ENCODE assay signal across 14 mouse cellular contexts in the genomic region with DNA sequence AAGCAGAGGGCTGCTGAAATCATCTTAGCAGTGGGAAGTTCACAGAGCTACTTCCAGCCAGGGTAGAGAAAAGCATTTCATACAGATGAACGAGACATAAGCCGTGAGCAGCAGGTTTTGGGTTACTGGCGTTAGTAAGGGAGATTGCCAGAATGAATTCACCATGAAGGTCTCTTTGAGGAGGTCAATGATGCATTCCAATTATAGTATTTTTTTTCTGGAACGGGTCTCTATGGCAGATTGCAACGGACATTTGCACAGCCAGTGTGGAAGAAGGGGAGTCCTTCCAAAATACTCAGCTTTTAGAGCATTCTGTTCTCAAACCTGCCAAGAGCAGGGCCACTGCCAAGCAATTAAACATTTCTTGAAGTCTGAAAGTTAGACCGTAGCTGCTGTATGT.
DNase-seq lines count a peak whose midpoint lies in the region; TF ChIP-seq lines count a peak whose summit lies in the region.
"Had no signal": no experiment of that assay in that cellular context is flagged by ENCODE, and none has a peak within 500 bp of the region (broad histone marks: within the 10 kb centered on the region; RNA-seq: fewer than 3 reads in every experiment).

No protein-coding gene starts in this region.

- DNase-seq in left cerebral cortex, adult 18-20 months (ENCODE audit: low spot score in 2 of 2): peak; percentile 1 to 4
- DNase-seq in left cerebral cortex, adult 8-10 months (ENCODE audit: low spot score in 2 of 2): no peak
- DNase-seq in cerebellum, adult 8-10 months: peak; percentile 11
- peak; percentile 19 to 20 for DNase-seq in layer of hippocampus, adult 2 months (ENCODE audit: low spot score in 2 of 2)
- DNase-seq in right cerebral cortex, postnatal 14 days: peak; percentile 17
- DNase-seq in urinary bladder, postnatal 25 days (ENCODE audit: low spot score): no peak
- no peak for DNase-seq in thymus, adult 18-20 months
- DNase-seq in kidney, adult 18-20 months: no peak
- DNase-seq: adrenal gland, postnatal 14 days; heart, postnatal 10 days; kidney, adult 2 months had no signal

- TF ChIP-seq CTCF in layer of hippocampus, adult 2 months (conservative IDR thresholded peaks at IDR 0.05): no peak

- peak overlapping the region; percentile 70; the same call in 1 of the 2 replicates for H3K27ac ChIP-seq in layer of hippocampus, adult 2 months
- H3K27ac ChIP-seq: limb, embryonic 13.5 days; midbrain, embryonic 12.5 days; neural tube, embryonic 12.5 days had no signal

- no peak overlapping the region; the same call in 1 of the 2 replicates for H3K4me3 ChIP-seq in layer of hippocampus, adult 2 months
- H3K4me3 ChIP-seq: limb, embryonic 13.5 days; midbrain, embryonic 12.5 days; neural tube, embryonic 12.5 days had no signal

Comparison
In these comparisons a context has a peak if more than half of its experiments do, and no peak if none do; other contexts are left out.
1. DNase-seq: peak in left cerebral cortex, adult 18-20 months (2 of 2), cerebellum, adult 8-10 months (single experiment), layer of hippocampus, adult 2 months (2 of 2) and right cerebral cortex, postnatal 14 days (single experiment); none in left cerebral cortex, adult 8-10 months (0 of 2), urinary bladder, postnatal 25 days (single experiment), thymus, adult 18-20 months (0 of 2) and kidney, adult 18-20 months (single experiment).